Mouse (Mus musculus) right cerebral cortex, postnatal 14 days (tissue): ENCODE data around the gene Psd4.

ENCODE experiments used
- DNase-seq: peaks from one replicate; pipeline ENCODE4 v3.0.0; 2022

The Psd4 gene

GRCm38 (mm10) chr2:24386158-24386963, 19.0 kb downstream of the Psd4 start:
- no peak for DNase-seq

GRCm38 (mm10) chr2:24386964-24387320, 19.6 kb downstream of the Psd4 start:
- DNase-seq = no peak

- no peak for DNase-seq
These were observed 20.2 kb downstream of the Psd4 start for GRCm38 (mm10) chr2:24387361-24388283.

GRCm38 (mm10) chr2:24393251-24393650, 25.9 kb downstream of the Psd4 start:
- no peak for DNase-seq

GRCm38 (mm10) chr2:24397115-24397514, 29.7 kb downstream of the Psd4 start:
- no peak for DNase-seq

- DNase-seq = no peak
These were observed 33.3 kb downstream of the Psd4 start for GRCm38 (mm10) chr2:24400711-24401110.

- peak; percentile 72 for DNase-seq
These were observed 38.1 kb downstream of the Psd4 start for GRCm38 (mm10) chr2:24405345-24406012.

- DNase-seq = no peak
These were observed 40.5 kb downstream of the Psd4 start for GRCm38 (mm10) chr2:24407701-24408485.

- DNase-seq = peak; percentile 58
These were observed 41.8 kb downstream of the Psd4 start for GRCm38 (mm10) chr2:24409166-24409565.

GRCm38 (mm10) chr2:24413172-24413571, 45.8 kb downstream of the Psd4 start:
- DNase-seq = no peak

- DNase-seq = no peak
These were observed 46.3 kb downstream of the Psd4 start for GRCm38 (mm10) chr2:24413677-24414076.

GRCm38 (mm10) chr2:24416668-24417067, 49.3 kb downstream of the Psd4 start:
- peak; percentile 19 for DNase-seq

GRCm38 (mm10) chr2:24417106-24417505, 49.7 kb downstream of the Psd4 start:
- no peak for DNase-seq

- no peak for DNase-seq
These were observed 50.2 kb downstream of the Psd4 start for GRCm38 (mm10) chr2:24417564-24417963.

- DNase-seq = no peak
These were observed 54.0 kb downstream of the Psd4 start for GRCm38 (mm10) chr2:24421211-24421863.

- no peak for DNase-seq
These were observed 55.4 kb downstream of the Psd4 start for GRCm38 (mm10) chr2:24422815-24423214.

GRCm38 (mm10) chr2:24425630-24426029, 58.2 kb downstream of the Psd4 start:
- DNase-seq = no peak

GRCm38 (mm10) chr2:24427866-24428675, 60.7 kb downstream of the Psd4 start:
- DNase-seq = no peak

- DNase-seq = no peak
These were observed 62.4 kb downstream of the Psd4 start for GRCm38 (mm10) chr2:24429806-24430205.

GRCm38 (mm10) chr2:24434670-24435069, 67.3 kb downstream of the Psd4 start:
- DNase-seq = no peak

GRCm38 (mm10) chr2:24435699-24436098, 68.3 kb downstream of the Psd4 start:
- DNase-seq = no peak
